Mouse (Mus musculus) brain, embryonic 18.5 days (tissue): ENCODE data around the gene Robo1.
"Not testable (repeated sequence)": the region's sequence is repeated elsewhere in the genome, so short reads cannot be mapped to it uniquely, and the experiment has no call there.

Experiments used
- DNase-seq: peaks from one replicate; pipeline ENCODE4 v3.0.0-alpha.2; 2012; ENCODE audit warnings: low read depth, low spot score

Gene Robo1

DNA sequence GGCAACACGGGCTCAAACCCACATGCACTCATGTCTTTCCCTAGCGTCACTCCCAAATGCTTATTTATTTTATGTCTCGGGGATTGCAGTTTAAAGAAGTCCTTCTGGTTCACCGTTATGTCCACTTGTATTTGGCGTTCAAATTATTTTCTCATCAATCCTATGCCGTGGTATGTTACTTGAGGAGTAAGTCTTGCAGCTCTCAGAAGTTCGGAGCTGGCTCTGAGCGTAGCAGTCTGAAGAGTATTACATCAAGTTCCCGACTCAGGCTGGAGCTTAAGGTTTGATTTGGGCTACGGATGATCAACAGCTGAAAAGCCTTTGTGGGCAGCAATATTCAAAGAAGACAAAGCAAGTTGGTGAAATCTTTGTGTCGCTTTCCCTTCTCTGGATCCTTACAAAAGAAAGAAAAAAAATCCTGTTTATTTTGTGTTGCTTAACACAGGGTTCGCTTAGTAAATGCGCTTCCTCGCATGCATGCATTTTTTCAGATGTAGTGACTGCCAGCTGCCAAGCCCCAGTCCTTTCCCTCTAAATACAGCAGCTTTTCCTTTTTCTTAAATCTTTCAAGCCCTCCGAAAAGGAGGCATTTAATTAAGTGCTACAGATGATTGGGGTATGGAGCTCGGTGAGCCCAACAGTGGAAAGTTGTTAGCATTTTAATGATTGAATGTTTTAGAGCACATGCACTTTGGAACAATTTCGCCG lies 136.5 kb downstream of the Robo1 start:
- no peak for DNase-seq

DNA sequence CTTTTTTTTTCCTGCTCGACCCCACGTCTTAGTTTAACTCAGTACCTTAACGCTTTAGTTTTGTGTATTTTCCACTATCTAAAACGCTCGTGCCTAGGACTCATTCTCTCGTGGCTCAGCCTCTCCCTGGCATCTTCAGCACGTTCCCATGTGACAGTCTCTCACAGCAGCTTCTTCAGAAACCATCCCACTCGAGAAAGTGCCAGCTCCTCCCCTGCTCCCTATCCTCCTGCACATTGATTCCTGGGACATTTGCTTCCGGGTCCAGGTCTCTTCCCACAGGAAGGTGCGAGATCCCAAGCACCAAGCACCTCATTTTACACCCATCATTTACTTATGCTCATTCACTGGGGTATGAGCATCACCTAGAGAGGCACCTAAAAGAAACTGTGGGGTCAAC lies 150.0 kb downstream of the Robo1 start:
- no peak for DNase-seq

DNA sequence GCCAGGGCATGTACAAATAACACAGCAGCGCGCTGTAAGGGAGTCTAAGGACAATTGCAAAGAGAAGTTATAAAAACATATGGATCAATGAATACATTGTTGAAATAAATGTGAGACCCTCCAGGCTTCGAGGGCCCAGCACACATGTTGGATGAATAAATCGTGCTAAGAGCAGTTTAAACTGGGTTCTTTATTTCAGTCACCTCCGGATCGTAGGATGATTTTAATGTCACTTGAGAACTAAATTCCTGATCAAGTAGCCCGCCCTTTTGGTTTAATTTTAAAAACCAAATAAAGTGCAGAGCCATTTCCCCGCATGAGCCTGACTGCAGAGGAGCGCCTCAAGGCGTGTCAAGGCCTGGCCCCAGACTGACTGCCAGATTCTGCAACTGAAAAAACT lies 150.5 kb downstream of the Robo1 start:
- no peak for DNase-seq

DNA sequence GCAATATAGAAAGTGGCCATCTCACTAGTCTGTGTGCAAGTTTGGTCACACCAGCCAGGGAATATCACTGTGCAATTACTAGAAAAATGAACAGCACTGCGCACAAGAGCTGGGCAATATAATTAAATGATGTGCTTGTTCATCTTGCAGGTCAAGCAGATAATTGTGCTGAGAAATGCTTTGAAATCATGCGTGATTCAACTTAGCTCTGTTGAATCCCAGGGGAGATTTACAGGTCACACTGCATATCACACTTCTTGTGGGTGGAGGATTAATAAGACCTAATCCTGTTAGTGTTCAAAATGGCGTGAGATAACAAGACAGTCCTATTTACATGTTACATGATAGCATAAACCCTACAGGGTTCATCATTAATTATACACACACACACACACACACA lies 157.6 kb downstream of the Robo1 start:
- DNase-seq, result no peak

DNA sequence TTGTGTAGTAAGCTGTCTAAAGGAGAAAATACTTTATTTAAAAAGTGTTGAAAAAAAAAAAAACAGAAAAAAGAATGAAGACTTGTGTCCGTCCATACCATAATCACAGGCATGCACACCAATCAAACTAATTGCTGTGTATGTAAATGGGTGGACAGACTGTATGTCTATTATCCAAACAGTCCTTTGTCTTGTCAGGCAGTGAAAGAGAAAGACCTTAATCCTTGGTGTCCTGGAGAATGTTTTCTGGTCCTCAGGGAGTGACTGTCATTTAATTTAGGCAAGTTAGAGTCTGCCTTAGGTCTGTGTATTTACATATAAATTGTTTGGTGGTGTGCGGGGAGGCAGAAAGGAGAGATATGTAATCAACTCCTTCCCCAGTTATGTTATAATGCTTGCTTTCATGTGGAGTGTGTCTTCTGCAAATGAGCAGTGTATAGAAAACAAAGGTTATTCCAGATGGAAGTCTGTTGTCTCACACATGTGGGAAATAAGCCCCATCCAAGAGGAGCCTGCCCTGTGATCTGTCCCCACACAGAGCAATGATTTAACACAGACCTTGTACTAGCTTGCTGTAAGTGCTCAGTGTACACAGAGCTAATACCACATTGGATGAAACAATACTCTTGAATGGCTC lies 162.0 kb downstream of the Robo1 start:
- no peak for DNase-seq

DNA sequence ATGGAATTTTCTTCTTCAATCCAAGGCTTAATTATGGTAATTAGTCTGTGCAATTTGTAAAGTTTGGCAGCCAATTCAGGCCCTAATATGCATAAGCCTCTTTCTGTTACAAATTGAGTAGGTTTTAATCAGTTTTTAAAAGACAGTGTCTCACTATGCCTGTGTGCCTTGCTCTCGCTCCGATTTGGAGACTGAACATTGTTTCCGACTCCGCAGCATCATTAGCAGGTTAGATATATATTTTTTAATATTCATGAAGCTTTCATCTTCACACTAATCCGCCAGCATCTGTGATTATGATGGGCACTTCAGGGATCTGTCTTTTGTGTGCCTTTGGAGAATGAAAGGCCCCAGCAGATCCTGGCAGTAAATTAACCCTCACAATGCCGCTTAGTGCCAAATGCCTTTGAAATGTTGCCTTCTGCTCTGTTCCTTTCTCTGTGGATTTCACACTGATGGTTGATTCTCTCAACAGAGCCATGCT lies 202.7 kb downstream of the Robo1 start:
- DNase-seq, result peak; percentile 77

DNA sequence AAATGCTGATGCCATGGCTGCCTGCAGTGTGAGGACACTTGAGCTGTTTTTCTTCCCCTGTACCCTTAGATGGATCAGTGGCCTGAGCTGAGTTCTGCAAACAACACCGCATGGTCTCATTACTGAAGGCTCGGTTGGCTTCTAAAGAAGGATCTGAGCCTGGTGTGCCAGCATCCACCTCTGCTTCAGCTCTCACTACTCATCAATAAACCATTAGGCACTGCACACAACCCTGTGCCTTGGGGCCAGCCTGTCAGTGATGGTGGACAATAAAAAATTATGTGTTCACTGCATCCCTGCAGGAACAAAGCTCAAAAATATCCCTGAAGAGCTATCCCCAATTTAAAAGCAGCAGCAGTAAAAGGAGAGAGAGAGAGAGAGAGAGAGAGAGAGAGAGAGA lies 223.2 kb downstream of the Robo1 start:
- no peak for DNase-seq

DNA sequence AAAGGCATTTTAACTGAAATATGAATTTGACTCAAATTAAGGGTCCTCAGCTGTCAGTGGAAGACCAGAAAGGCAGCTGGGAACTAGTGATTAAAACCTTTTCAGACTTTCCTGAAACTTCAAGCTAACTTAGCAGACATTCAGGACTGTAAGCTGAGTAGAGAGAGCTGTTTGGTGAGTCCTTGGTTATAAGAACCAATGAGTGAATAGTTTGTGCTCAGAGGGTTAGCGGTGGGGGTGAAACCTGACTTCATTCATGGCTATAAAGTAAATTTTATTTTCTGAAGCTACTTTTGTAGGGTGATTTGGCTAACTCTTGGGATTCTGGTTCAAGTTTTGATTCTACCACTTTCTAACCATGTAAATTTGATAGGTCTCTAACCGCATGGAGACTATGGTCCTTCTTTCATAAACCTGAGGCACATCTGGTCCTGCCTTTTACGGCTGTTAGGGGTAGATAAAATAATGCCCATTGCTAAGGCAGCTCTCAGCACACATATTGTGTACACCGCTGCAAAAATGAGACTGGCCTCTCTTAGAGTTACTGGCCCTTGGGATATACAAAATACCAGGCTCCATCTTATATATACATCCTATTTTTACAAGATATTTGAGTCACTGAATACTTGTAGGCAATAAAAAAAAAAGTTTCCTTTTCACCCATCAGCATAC lies 225.9 kb downstream of the Robo1 start:
- DNase-seq, result no peak

DNA sequence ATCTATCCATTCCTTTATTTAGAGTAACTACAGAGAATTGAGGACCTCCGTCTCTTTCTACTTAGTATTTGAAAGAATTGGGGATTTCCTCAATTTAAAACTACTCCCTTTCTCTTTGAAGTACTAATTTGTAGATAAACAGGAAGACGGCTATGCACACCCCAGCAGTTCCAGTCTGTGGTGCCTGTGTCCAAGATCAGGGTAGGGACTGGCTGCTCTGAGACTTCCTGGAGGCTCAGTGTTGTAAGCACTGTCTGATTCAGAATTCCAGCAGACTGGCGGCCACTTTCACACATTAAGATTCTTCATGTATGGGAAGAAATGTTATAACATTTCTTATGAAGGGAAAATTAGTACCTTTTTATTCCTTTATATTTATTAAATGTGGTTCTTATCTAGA lies 230.1 kb downstream of the Robo1 start:
- DNase-seq, result no peak

DNA sequence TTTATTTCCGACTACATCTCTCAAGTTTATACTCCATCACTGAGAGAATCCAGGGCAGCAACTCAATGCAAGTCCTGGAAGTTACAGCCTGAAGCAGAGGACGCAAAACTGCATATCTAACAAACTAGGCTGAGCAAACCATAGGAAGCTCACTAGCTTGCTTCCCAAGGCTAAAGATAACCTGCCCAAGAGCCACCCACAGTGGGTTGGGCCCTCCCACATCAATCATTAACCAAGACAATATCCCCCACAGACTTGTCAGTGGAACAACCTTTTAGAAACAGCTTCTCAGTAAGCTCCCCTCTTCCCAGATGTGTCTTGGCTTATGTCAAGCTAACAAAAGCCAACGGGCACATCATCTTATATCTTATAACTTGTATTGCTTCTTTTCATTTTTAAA lies 235.8 kb downstream of the Robo1 start:
- no peak for DNase-seq

DNA sequence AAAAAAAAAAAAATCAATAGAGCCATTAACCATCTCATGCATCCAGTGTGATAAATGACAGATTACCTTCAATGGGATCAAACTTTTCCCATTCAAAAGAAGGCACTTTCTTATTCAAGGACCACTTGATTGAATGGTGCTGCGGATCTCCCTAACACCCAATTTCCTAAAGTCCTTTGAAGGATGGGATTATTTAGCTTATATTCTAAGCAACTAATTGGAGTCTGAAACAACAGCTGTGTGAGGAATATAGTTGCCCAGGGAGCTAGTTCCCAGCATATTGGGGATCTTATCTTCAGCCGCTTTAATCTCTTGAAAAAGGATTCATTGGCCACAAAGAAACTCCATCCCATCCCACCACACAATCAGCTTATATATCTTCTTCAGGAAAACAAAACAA lies 236.8 kb downstream of the Robo1 start:
- DNase-seq, result no peak

DNA sequence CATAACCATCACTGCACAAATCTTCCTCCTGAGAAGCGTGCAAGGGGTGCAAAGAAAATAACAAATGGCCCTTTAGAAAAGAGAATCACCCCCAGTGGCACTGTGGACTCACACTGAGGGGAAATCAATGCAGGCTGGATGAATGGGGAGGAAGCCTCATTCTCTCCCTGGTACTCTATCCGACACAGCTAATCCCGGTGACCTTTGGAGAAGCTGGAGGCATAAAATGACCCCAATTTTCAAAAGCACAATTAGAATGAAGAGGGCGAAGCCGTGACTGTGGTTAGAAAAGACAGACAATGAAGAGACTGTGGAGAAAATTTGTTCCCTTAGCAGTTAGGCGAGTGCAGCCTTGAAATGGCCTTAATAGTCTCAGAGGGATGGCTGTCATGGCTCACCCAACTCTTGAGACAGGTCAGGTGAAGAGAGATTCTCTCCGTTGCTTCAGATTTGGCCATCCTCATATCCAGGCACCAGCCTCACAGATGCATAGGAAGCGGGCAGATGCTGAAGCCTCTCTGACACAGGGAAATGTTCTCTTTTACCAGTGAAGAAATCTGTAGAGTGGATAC lies 243.7 kb downstream of the Robo1 start:
- DNase-seq, result no peak

DNA sequence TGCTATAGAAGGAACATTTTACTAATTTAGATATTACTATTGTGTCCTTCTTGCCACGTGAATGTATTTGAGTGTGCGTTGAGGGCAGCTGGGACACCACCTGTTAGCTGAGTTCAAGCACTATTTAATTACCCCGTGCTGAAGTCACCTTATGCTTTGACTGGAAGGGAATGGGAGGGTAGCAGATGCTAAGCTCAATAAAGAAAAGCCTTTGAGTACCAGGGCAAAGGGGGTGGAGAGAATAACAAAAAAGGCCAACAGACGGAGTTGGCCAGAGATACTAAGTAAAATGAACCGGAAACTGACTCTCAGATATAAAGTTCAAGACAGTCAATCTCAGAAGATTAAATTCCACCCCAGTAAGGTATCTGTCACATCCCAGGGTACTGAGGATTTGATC lies 245.6 kb downstream of the Robo1 start:
- no peak for DNase-seq

DNA sequence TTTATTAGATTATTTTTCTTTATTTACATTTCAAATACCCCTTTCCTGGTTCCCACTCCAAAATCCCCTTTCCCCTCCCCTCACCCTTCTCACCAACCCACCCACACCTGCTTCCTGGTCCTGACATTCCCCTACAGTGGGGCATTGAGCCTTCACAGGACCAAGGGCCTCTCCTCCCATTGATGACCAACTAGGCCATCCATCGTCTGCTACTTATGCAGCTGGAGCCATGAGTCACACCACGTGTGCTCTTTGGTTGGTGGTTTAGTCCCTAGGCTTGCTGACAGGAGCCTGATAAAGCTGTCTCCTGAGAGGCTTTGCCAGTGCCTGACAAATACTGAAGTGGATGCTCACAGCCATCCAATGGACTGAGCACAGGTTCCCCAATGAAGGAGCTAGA lies 254.0 kb downstream of the Robo1 start:
- DNase-seq, result not testable (repeated sequence)

DNA sequence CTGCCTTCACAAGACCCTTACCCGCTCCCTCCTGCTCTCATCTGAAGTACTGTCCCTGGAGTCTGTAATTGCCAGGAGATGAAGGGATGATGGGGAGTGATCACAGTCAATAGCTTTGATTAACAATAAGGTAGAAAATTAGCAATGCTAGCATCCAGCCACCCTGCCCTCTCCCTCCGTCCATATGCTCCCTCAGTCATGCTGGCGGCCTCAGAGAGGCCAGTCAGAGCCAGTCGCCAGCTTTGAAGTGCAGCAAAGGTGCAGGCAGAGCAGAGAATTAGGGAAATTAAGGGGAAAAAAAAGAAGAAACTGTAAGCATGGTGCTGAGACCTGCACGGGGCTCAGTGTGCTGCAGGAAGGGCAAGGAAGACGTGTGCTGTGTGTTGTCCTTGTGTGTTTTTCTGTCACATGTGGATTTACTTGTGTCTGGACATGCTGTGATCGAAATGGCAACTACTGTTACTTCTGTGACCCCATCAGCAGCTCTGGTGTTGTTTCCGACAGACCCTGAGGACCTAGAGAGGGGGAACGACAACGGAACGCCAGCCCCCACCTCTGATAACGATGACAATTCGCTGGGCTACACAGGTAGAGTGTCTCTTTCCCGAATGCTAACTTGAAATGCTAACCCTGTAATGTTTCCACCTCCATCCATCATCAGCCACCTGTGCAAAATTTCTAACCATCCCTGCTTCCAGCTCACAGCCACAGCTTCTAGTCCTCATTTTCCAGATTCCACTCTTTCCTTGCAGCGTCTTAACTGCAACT lies 255.3 kb downstream of the Robo1 start:
- no peak for DNase-seq

DNA sequence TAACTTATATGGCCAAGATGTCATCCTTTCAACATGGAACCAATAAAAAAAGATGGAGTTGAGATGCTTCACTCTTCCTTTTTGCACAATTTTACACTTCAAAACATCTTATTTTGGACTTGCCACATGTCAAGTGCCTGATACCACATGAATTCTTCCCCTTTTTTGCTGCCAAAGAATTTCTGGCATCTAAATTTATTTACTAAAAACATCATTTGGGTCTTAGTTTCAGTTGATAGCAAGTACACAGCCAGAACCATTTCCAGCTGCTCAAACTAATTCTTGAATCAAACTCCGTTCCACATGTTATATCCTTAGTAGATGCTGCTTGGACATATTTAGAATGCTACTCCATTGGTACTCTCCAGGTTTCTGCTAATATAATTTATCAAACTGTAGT lies 267.1 kb downstream of the Robo1 start:
- no peak for DNase-seq

DNA sequence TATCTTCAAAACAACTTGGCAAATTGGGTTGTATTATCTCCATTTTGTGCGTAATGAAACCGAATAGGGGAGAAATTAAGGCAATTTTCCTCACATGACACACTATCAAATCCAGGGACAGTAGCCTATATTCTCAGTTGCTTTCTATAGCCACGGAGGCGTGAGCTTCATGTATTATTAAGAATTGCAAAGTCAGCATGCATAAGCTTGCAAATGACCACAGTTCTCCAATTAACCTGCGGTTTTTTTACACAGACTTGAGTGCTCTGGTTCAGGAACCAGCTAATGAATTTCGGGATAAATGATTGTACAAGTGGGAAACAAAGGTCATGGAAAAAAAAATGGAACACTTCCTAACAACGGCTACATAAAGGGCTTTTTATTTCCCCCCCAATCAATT lies 268.9 kb downstream of the Robo1 start:
- no peak for DNase-seq

DNA sequence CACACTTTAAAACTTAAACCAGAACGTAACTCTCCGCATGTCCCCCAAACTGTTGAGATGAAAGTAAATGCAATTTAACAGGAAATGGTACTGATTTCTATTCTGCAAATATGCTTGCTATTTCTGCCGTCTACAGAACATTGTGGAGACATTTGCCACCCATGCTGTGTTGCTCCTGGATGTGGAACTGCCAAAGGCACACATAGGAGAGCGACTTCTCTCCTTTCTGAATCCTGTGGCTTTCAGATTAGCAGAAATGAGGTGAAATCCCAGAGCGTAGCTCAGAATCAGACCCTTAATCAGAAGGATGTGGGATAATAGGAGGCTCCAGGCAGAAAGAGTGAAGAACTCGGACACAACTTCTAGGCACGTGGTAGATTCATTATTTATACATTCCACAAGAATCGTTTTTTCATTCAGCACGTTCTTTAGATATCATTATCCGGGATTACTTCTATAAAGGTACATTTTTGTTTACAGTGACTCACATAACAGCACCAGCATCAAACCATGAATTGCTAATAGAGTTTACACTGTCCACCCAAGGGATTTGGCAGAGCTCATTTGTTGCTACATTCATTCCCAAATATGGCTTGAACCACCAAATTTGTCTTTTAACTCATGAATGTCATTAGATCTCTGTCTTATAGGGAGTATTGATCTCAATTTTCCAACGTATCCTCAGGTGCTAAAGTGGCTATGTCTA lies 276.5 kb downstream of the Robo1 start:
- DNase-seq, result no peak

DNA sequence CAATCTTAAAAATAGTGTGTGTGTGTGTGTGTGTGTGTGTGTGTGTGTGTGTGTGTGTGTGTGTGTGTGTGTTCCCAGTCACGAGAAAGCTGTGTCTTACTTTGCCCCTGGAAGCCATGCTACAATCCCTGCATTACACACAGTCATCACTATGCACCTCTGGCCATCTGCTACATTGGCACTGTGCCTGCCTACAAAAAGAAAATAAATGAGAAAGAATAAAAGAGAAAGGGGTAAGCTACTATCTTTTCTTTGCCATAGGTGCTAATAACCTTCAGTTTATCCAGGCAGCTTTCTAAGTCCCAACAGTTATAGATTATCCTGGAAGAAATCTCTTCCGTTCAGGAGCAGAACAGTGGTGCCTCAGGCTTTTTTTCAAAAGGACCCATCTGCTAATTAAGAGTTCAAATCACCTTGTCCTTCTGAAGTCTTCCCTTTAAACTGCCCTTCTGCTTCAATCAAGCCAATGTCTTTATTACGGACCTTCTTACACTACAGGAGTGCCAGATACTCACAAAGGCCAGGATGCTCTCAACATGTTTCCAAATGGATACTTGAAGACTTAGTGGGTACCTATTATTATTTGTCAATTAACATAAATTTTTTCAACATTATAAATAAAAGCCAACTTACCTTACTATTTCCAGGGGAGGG lies 277.2 kb downstream of the Robo1 start:
- DNase-seq, result no peak

DNA sequence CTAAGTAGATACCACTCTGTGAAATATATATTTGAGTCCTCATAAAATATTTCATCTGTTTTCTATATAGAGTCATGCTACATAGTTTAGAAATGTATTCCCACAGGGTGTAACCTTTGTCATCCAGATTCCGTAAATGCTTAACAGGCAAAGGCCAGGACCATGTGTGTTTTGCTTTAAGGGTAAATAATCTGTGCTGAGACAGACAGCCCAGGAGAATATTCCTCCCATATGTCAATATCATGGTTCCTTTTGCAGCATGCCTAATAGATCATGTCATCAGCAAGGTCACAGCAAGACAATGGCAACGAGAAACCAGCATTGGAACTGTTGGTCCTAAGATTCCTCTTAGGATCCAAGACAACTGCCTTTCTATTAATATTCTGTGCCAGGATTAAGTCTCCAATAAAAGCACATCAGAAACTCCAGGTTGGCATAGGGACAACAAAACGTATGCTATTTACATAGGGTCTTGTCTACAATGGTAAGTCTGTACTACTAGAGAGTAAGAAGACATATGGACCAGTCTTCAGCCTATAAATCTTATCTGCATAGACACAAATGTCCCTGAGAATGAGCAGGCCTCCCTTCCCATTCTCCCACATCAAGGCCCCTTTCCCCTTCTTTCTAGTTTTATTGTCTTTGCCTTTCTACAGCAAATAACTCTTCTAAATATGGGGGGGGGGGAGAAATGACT lies 279.4 kb downstream of the Robo1 start:
- DNase-seq, result no peak
